Mouse (Mus musculus): Measurements from ENCODE around the gene Mysm1. TPM values are rescaled to one million over a fixed set of nuclear protein-coding genes. Genes with fewer than 3 reads are reported as not detected.

Gene Mysm1
- polyA plus RNA-seq, 1 experiment from 2014 or later, result 31.1 TPM

GRCm38 (mm10) chr4:95012706-95013105 lies 33.8 kb upstream of the Mysm1 start:
- Histone ChIP-seq H3K9me3 (ENCODE audit: low read depth, low read length) (no peaks in the 10 kb centered on the region), H3K36me3 (ENCODE audit: insufficient read depth) (no peaks in the 10 kb centered on the region), H3K27ac (ENCODE audit: low read depth) (no peak overlapping the region), H3K4me3 (ENCODE audit: low read depth, low read length) (no peak overlapping the region), H3K4me1 (ENCODE audit: insufficient read depth) (no peaks in the 10 kb centered on the region), H3K9ac (no peak overlapping the region), H3K27me3 (ENCODE audit: insufficient read depth, low read length) (no peaks in the 10 kb centered on the region), H3K4me2 (no peak overlapping the region)
- 71% methylated on average over 1 of the region's 1 CpGs for WGBS
- ATAC-seq (ENCODE audit: insufficient read depth) (no peak), DNase-seq (no peak)
- no peak for TF ChIP-seq CTCF (IDR thresholded peaks at IDR 0.05; ENCODE audit: low read depth)

GRCm38 (mm10) chr4:95012256-95012655 lies 33.4 kb upstream of the Mysm1 start:
- TF ChIP-seq CTCF (IDR thresholded peaks at IDR 0.05; ENCODE audit: low read depth), result no peak
- ATAC-seq (ENCODE audit: insufficient read depth), result no peak
- H3K27ac ChIP-seq (ENCODE audit: low read depth), result no peak overlapping the region
- no peak for DNase-seq
- no peaks in the 10 kb centered on the region for H3K27me3 ChIP-seq (ENCODE audit: insufficient read depth, low read length)
- H3K9ac ChIP-seq, result no peak overlapping the region
- H3K4me2 ChIP-seq, result no peak overlapping the region
- H3K4me3 ChIP-seq (ENCODE audit: low read depth, low read length), result no peak overlapping the region
- H3K36me3 ChIP-seq (ENCODE audit: insufficient read depth), result no peaks in the 10 kb centered on the region
- no peaks in the 10 kb centered on the region for H3K4me1 ChIP-seq (ENCODE audit: insufficient read depth)
- H3K9me3 ChIP-seq (ENCODE audit: low read depth, low read length), result no peaks in the 10 kb centered on the region

- no peak overlapping the region for H3K4me3 ChIP-seq (ENCODE audit: low read depth, low read length)
- peak; percentile 93 for TF ChIP-seq CTCF (IDR thresholded peaks at IDR 0.05; ENCODE audit: low read depth)
- ATAC-seq (ENCODE audit: insufficient read depth) (peak; percentile 78; the same call in 1 of the 2 replicates), DNase-seq (peak; percentile 92)
- no peaks in the 10 kb centered on the region for H3K36me3 ChIP-seq (ENCODE audit: insufficient read depth)
- H3K27ac ChIP-seq (ENCODE audit: low read depth), result no peak overlapping the region
- 40% methylated on average over 13 of the region's 13 CpGs for WGBS
- no peaks in the 10 kb centered on the region for H3K4me1 ChIP-seq (ENCODE audit: insufficient read depth)
- H3K27me3 ChIP-seq (ENCODE audit: insufficient read depth, low read length), result no peaks in the 10 kb centered on the region
- no peak overlapping the region for H3K4me2 ChIP-seq
- no peaks in the 10 kb centered on the region for H3K9me3 ChIP-seq (ENCODE audit: low read depth, low read length)
- no peak overlapping the region for H3K9ac ChIP-seq
Observed at GRCm38 (mm10) chr4:95008175-95009057, 29.5 kb upstream of the Mysm1 start.

GRCm38 (mm10) chr4:95007759-95008158 lies 28.9 kb upstream of the Mysm1 start:
- WGBS, result 63% methylated on average over 8 of the region's 8 CpGs
- Histone ChIP-seq H3K9me3 (ENCODE audit: low read depth, low read length) (no peaks in the 10 kb centered on the region), H3K36me3 (ENCODE audit: insufficient read depth) (no peaks in the 10 kb centered on the region), H3K27me3 (ENCODE audit: insufficient read depth, low read length) (no peaks in the 10 kb centered on the region), H3K4me3 (ENCODE audit: low read depth, low read length) (no peak overlapping the region), H3K9ac (no peak overlapping the region), H3K4me2 (no peak overlapping the region), H3K27ac (ENCODE audit: low read depth) (no peak overlapping the region), H3K4me1 (ENCODE audit: insufficient read depth) (no peaks in the 10 kb centered on the region)
- no peak for TF ChIP-seq CTCF (IDR thresholded peaks at IDR 0.05; ENCODE audit: low read depth)
- DNase-seq (no peak), ATAC-seq (ENCODE audit: insufficient read depth) (peak; percentile 46; the same call in 1 of the 2 replicates)

GRCm38 (mm10) chr4:95005251-95005830 lies 26.4 kb upstream of the Mysm1 start:
- Histone ChIP-seq H3K36me3 (ENCODE audit: insufficient read depth) (no peaks in the 10 kb centered on the region), H3K4me3 (ENCODE audit: low read depth, low read length) (no peak overlapping the region), H3K27ac (ENCODE audit: low read depth) (no peak overlapping the region), H3K4me2 (no peak overlapping the region), H3K9me3 (ENCODE audit: low read depth, low read length) (no peaks in the 10 kb centered on the region), H3K9ac (no peak overlapping the region), H3K27me3 (ENCODE audit: insufficient read depth, low read length) (no peaks in the 10 kb centered on the region), H3K4me1 (ENCODE audit: insufficient read depth) (no peaks in the 10 kb centered on the region)
- DNase-seq, result no peak
- no peak for ATAC-seq (ENCODE audit: insufficient read depth)
- no peak for TF ChIP-seq CTCF (IDR thresholded peaks at IDR 0.05; ENCODE audit: low read depth)
- WGBS, result 66% methylated on average over 6 of the region's 6 CpGs

- Histone ChIP-seq H3K36me3 (ENCODE audit: insufficient read depth) (no peaks in the 10 kb centered on the region), H3K4me2 (no peak overlapping the region), H3K9ac (no peak overlapping the region), H3K27me3 (ENCODE audit: insufficient read depth, low read length) (no peaks in the 10 kb centered on the region), H3K4me3 (ENCODE audit: low read depth, low read length) (no peak overlapping the region), H3K27ac (ENCODE audit: low read depth) (no peak overlapping the region), H3K9me3 (ENCODE audit: low read depth, low read length) (no peaks in the 10 kb centered on the region), H3K4me1 (ENCODE audit: insufficient read depth) (no peaks in the 10 kb centered on the region)
- TF ChIP-seq CTCF (IDR thresholded peaks at IDR 0.05; ENCODE audit: low read depth), result no peak
- ATAC-seq (ENCODE audit: insufficient read depth) (0 out of 2 replicates have a peak, but pooled peaks have one; percentile 35), DNase-seq (no peak)
- 50% methylated on average over 6 of the region's 6 CpGs for WGBS
Observed at GRCm38 (mm10) chr4:95001043-95001775, 22.3 kb upstream of the Mysm1 start.

- WGBS, result 80% methylated on average over 1 of the region's 1 CpGs
- Histone ChIP-seq H3K36me3 (ENCODE audit: insufficient read depth) (no peaks in the 10 kb centered on the region), H3K4me1 (ENCODE audit: insufficient read depth) (no peaks in the 10 kb centered on the region), H3K27me3 (ENCODE audit: insufficient read depth, low read length) (no peaks in the 10 kb centered on the region), H3K9ac (no peak overlapping the region), H3K4me2 (no peak overlapping the region), H3K4me3 (ENCODE audit: low read depth, low read length) (no peak overlapping the region), H3K9me3 (ENCODE audit: low read depth, low read length) (no peaks in the 10 kb centered on the region), H3K27ac (ENCODE audit: low read depth) (no peak overlapping the region)
- DNase-seq (no peak), ATAC-seq (ENCODE audit: insufficient read depth) (no peak)
- no peak for TF ChIP-seq CTCF (IDR thresholded peaks at IDR 0.05; ENCODE audit: low read depth)
Observed at GRCm38 (mm10) chr4:95000147-95000546, 21.2 kb upstream of the Mysm1 start.
